Mouse (Mus musculus): ENCODE data around the gene Gzmf. TPM values are rescaled to one million over a fixed set of nuclear protein-coding genes. Genes with fewer than 3 reads are reported as not detected.

Gene Gzmf
- polyA plus RNA-seq, 1 experiment from 2014 or later = not detected

DNA sequence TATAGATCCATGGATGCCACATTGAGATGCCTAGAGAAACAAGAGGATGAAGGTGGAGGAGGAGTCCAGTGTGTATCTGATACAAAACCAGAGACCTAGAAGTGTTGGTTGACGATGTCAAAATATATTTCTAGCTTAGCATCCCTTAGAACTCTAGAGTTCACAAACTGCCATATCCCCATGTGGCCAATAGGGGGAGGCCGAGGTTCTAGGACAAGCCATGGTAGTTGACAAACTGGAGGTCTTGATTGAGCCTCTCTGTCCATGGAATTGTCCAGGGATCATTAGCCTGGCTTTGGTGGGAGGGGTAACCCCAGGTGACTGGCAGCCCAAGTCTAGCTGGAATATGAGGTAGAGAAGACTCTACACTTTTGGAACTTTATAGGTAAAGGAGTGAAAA, 55.9 kb downstream of the Gzmf start:
- WGBS = 72% methylated on average over 2 of the region's 2 CpGs
- H3K4me2 ChIP-seq (ENCODE audit: low read length) = no peak overlapping the region

More for the DNA sequence above, 55.9 kb downstream of the Gzmf start:
- DNase-seq (ENCODE audit: low spot score) (no peak), ATAC-seq (replicated peaks; ENCODE audit: low FRiP score, low read depth) (no peak)
- no peaks in the 10 kb centered on the region for H3K4me1 ChIP-seq (replicated peaks; ENCODE audit: insufficient read depth, low read length)
- no peaks in the 10 kb centered on the region for H3K36me3 ChIP-seq (ENCODE audit: insufficient read depth, low read length)
- no peak overlapping the region for H3K27ac ChIP-seq
- H3K9me3 ChIP-seq (replicated peaks; ENCODE audit: low read length) = no peaks in the 10 kb centered on the region
- H3K27me3 ChIP-seq (ENCODE audit: insufficient read depth, low read length) = no peaks in the 10 kb centered on the region
- H3K9ac ChIP-seq (ENCODE audit: low read depth, low read length) = no peak overlapping the region
- no peak overlapping the region for H3K4me3 ChIP-seq (replicated peaks; ENCODE audit: low read depth, low read length)
- peak; percentile 27; the same call in 1 of the 2 replicates for TF ChIP-seq CTCF (IDR thresholded peaks at IDR 0.05; ENCODE audit: low read depth)

Other genes with a start within 250 kb of the Gzmf start
- gene Mcpt1, start 193.4 kb downstream of the Gzmf start, polyA plus RNA-seq (2015; fragmentation: Nextera tagmentation; extraction: Ambion mirVana) = not detected in 2 replicates
- not detected in 2 replicates for gene Mcpt9, start 180.9 kb downstream of the Gzmf start, polyA plus RNA-seq (2015; fragmentation: Nextera tagmentation; extraction: Ambion mirVana)
- not detected in 2 replicates for gene Mcpt2, start 169.4 kb downstream of the Gzmf start, polyA plus RNA-seq (2015; fragmentation: Nextera tagmentation; extraction: Ambion mirVana)
- 0.24 TPM in 1 of 2 replicates, not detected in the other for gene Mcpt4, start 149.1 kb downstream of the Gzmf start, polyA plus RNA-seq (2015; fragmentation: Nextera tagmentation; extraction: Ambion mirVana)
- 0.14 TPM in 1 of 2 replicates, not detected in the other for gene Mcpt8, start 126.1 kb downstream of the Gzmf start, polyA plus RNA-seq (2015; fragmentation: Nextera tagmentation; extraction: Ambion mirVana)
- gene Ctsg, start 108.8 kb downstream of the Gzmf start, polyA plus RNA-seq (2015; fragmentation: Nextera tagmentation; extraction: Ambion mirVana) = not detected in 2 replicates
- not detected in 2 replicates for gene Gzme, start 90.8 kb downstream of the Gzmf start, polyA plus RNA-seq (2015; fragmentation: Nextera tagmentation; extraction: Ambion mirVana)
- not detected in 2 replicates for gene Gzmd, start 78.8 kb downstream of the Gzmf start, polyA plus RNA-seq (2015; fragmentation: Nextera tagmentation; extraction: Ambion mirVana)
- gene Gzmg, start 51.8 kb downstream of the Gzmf start, polyA plus RNA-seq (2015; fragmentation: Nextera tagmentation; extraction: Ambion mirVana) = not detected in 2 replicates
- not detected in 2 replicates for gene Gzmn, start 36.8 kb downstream of the Gzmf start, polyA plus RNA-seq (2015; fragmentation: Nextera tagmentation; extraction: Ambion mirVana)
- not detected in 2 replicates for gene Gzmc, start 23.2 kb upstream of the Gzmf start, polyA plus RNA-seq (2015; fragmentation: Nextera tagmentation; extraction: Ambion mirVana)
- 0.09 TPM in 1 of 2 replicates, not detected in the other for gene Gzmb, start 50.8 kb upstream of the Gzmf start, polyA plus RNA-seq (2015; fragmentation: Nextera tagmentation; extraction: Ambion mirVana)
- gene Atp12a, start 153.7 kb upstream of the Gzmf start, polyA plus RNA-seq (2015; fragmentation: Nextera tagmentation; extraction: Ambion mirVana) = 19.9 and 23.4 TPM in 2 replicates
- gene Rnf17, start 191.2 kb upstream of the Gzmf start, polyA plus RNA-seq (2015; fragmentation: Nextera tagmentation; extraction: Ambion mirVana) = 0.51 and 1.3 TPM in 2 replicates

All from kidney, postnatal 0 days (tissue).